Mouse (Mus musculus) right cerebral cortex, adult 2 months (tissue): ENCODE measurements around the gene Spin1.
"Not testable (repeated sequence)": the region's sequence is repeated elsewhere in the genome, so short reads cannot be mapped to it uniquely, and the experiment has no call there.

Experiments
- DNase-seq, 2 experiments: peaks; one replicate each; pipeline ENCODE4 v3.0.0; 2021 to 2022; ENCODE audit warnings: low spot score in 2 of 2

The Spin1 gene

DNA sequence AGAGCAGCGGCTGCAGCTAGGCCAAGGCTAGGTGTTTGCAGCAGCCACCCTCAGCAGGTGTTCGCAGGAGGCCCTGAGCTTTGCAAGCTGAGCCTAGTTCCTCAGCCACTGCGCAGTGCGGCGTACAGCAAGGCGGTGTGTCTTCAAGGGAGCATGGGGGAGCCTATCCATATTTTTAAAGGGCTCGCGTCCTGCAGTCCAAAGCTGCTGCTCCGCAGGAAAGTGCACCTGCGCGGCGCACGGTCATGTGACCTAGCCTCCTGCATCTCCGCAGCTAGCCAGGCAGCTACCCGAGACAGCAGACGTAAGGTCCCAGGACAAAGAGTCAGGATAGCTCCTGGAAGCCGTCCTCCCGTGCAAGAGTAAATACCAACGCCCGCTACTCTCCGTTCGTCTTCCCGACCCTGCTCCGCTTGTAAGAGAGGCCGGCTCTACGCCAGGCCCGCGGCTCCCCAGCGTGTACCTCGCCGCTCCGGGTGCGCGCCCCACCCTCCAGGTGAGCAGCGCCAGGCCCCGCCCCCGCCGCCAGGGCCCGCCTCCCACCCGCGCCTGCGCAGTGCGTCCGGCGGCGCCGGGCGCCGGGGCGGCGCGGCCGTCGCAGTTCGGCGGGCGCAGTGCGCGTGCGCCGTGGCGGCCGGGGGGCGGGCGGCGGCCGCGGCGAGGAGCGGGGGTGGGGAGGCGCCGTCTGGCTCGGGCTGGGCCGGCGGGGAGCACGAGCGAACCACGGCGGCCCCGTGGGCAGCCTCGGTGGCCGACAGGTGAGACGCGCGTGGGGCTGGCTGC, at the start of gene Spin1:
TSS of gene Spin1 (plus strand) at position 648 of the 783 bp plus-strand sequence.
- DNase-seq, result peak; percentile 72 to 84

- no peak for DNase-seq
Observed at GRCm38 (mm10) chr13:51051016-51051415, 49.7 kb upstream of the Spin1 start.

DNA sequence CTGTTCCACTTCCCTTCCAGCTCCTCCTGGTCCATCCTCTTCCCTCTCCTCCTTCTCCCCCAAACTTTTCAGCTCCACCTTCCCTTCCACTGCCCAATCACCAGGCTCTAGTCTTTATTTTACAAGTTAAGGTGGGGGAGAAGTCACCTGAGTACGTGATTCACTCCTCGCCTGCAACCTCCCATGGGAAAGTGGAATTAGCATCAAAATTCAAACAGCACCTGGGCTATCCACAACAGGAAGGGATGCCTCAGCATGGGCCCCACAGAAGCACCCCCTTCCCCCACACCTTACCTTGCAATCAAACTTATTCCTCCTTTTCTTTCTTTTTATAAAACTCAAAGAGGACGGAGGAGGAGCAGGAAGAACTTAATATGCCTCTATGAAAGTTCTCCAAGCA, 48.3 kb upstream of the Spin1 start:
- DNase-seq, result no peak

- no peak for DNase-seq
Observed at GRCm38 (mm10) chr13:51063024-51063423, 37.7 kb upstream of the Spin1 start.

DNA sequence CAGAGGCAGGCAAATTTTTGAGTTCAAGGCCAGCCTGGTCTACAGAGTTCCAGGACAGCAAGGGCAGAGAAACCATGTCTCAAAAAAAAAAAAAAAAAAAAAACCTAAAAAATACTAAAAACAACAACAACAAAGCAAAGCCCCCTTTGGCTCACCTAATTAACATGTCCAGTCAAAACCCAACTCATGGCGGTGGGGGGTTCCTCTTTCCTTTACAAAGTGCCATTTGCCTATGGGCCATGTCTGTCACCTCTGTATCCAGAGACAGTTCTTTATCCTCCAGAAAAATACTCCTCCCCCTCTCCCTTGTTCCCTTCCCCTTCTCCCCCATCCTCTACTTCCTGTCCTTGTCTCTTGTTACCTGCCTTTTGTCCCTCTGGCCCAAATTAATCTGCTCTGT, 37.0 kb upstream of the Spin1 start:
- no peak for DNase-seq

DNA sequence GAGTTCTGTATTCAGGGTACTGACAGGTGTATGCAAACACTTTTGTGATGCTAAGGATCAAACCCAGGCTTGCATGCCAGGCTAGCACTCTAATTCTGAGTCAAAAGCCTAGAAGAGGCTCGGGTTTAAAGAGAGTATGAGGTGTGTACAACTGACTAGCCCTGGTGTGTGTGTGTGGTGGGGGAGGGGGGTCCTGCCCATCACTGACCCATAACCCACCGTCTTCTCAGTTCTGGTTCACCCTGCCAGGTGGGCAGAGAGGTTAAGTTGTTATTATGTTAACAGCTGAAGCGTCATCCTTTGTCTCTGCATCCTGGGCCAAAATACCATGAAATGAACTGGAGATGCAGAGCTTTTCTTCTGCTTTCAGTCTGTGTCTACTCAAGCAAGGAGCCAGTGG, 36.3 kb upstream of the Spin1 start:
- no peak for DNase-seq

DNA sequence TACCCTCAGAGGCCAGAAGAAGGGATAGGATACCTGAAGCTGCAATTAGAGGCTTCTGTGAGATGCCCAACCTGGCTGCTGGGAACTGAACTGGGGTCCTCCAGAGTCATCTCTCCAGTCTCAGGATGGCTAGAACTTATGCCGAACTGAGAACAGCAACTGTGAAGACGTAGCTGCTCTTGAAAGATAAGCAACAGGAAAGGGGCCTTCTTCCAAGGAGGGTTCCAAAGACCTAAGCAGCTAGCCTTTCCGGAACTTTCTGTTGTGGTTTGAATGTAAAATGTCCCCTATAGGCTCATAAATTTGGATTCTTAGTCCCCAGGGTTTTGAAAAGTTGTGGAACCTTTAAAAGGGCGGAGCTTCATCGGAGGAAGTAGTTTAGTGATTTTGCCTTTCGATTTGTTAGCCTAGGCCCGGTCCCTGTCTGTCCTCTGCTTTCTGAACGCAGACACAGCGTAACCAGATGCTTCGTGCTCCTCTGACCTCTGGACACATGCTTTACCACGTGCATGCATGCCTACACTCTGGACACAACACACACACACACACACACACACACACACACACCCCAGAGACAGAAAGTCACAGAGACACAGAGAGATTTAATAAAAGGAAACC, 29.5 kb upstream of the Spin1 start:
- no peak for DNase-seq

- no peak for DNase-seq
Observed at GRCm38 (mm10) chr13:51071763-51072276, 28.9 kb upstream of the Spin1 start.

- DNase-seq, result no peak
Observed at GRCm38 (mm10) chr13:51072917-51073843, 27.5 kb upstream of the Spin1 start.

DNA sequence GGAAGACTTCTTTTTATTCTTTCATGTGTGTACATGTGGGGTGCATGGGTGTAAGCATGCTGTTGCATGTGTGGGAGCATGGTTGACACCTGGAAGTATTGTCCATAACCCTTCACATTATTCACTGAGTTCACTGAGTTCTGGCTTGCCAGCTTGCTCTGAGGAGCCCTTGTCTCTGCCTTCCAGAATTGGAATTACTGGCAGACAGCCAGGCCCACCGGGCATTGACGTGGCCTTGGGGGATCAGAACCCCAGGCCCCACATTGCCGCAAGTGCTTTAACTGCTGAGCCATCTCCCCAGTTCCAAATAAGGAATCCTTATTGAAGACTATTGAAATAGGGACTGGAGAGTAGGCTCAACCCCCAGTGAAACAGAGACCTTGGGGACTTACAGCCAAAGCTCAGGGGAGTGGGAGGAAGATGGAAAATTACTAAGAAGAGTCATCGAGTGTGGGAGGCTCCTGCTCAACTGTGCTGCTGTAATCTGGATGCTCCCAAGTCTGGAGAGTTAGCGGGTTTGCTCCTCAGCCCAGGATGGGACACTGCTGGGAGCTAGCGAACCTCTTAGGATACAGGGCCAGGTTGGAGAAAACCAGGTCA, 26.5 kb upstream of the Spin1 start:
- no peak for DNase-seq

- DNase-seq, result not testable (repeated sequence)
Observed at GRCm38 (mm10) chr13:51076191-51076590, 24.5 kb upstream of the Spin1 start.

DNA sequence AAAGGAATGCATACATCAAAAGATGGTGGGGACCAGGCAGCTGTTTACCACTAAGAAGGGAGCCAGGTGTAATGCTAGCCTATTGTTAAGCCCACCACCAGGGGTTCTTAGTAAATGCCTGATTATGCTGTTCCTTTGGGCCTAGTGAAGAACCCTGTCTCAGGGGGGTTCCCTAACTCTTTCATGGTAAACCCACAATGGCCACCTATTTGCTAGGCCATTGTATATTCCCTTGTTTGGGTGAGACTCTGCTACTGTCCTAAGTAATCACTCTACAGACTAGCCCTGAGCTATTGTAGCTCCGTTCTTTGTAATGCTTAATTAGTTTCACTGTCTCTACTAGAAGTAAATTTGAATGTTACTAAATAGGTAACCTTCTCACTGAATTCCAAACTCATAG, 22.1 kb upstream of the Spin1 start:
- DNase-seq, result not testable (repeated sequence)

DNA sequence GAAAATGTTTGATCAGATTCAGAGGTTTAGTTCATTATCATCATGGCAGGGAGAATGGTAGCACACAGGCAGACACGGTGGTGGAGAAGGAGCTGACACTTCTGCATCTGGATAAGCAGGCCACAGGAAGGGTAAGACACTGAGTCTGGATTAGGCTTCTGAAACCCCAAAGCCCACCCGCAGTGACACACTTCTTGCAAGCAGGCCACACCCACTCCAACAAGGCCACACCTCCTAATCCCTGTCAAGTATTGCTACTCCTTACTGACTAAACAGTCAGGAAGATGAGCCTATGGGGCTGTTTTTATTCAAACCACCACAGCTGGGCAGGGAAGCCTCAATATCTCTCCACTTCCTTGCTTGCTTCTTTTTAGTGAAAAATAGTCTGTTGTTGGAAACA, 19.9 kb upstream of the Spin1 start:
- no peak for DNase-seq

DNA sequence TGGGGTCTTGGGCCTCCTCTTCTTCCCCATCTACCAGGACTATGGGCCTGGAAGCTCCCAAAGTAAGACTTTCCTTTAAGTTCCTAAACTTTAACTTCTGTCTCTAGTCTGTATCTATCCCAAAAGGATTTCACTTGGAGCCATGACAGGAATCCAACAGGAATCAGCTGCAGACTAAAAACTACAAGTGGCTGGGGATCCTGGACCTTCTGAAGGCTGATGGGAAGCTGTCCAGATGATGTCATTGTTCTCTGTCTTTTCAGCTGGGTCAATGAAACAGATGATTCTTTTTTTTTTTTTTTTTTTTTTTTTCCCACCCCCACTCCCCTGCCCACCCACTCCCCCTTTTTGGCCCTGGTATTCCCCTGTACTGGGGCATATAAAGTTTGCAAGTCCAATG, 16.4 kb upstream of the Spin1 start:
- DNase-seq, result no peak

DNA sequence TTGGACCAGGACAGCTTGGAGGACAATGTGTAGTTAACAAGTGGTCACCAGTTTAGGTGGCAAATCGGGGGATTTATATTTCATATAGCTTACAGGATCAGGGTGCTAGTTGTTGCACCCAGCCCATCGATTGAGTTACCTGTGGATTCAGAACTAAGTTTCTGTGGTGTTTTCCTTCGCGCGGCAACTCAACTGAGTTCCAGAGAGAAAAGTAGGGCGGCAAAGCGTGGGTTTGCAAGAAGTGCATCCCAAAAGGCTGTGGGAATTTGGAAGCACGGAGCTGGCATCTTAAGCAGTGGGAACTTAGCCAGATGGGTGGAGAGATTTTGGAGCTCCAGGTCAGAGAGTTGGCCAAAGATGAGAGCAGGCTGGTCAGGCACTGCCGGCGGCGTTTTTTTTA, 14.7 kb upstream of the Spin1 start:
- DNase-seq, result no peak

DNA sequence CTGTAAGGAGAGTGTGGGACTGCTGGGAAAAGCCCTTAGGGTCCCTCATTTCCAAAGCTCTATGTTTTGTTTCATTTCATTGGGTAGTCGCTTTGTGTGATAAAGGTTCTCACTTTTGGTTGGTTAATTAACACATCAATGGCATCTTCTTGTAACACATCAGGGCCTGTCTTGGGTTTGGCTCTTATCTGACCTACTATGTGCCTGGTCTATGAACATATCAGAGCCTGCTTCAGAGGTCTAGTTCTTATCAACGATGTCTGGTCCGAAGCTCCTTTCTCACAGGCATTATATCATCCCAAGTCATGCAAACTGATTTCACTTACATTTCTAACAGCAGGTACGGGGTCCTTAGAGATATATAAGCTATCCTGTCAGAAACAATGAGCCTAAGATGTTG, 13.4 kb upstream of the Spin1 start:
- DNase-seq, result no peak

GRCm38 (mm10) chr13:51088207-51088606, 12.5 kb upstream of the Spin1 start:
- DNase-seq, result no peak

GRCm38 (mm10) chr13:51089058-51089457, 11.6 kb upstream of the Spin1 start:
- no peak for DNase-seq

- no peak for DNase-seq
Observed at GRCm38 (mm10) chr13:51090105-51090661, 10.5 kb upstream of the Spin1 start.

GRCm38 (mm10) chr13:51093430-51093829, 7.2 kb upstream of the Spin1 start:
- no peak for DNase-seq
